Comparison of ENCODE assay signal across 18 mouse cellular contexts in the genomic region with DNA sequence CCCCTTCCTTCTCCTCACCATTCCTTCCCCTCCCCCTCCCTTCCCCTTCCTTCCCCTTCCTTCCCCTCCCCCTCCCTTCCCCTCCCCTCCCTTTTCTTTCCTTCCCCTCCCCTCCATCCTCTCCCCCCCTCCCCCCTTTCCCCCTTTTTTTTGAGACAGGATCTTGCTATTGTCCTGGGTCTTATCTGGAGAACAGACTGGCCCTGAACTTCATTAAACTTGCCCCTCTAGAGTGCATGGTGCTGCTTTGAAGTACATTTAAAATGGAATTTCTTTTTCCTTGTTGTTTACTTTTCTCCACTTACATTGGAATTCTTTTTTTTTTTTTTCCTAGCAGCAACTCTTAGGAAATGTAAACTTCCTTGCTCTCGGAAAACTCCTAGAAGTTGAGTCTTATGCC.
"Had no signal": no experiment of that assay in that cellular context is flagged by ENCODE, and none has a peak within 500 bp of the region (broad histone marks: within the 10 kb centered on the region; RNA-seq: fewer than 3 reads in every experiment).

No protein-coding gene starts in this region.

- H3K4me3 ChIP-seq: lung, embryonic 15.5 days; midbrain, embryonic 10.5 days; midbrain, embryonic 12.5 days; myocyte; neural tube, embryonic 13.5 days; neural tube, embryonic 15.5 days had no signal

- ATAC-seq: midbrain, embryonic 16.5 days had no signal

- H3K27me3 ChIP-seq: lung, embryonic 15.5 days; midbrain, embryonic 12.5 days; neural tube, embryonic 13.5 days; neural tube, embryonic 15.5 days had no signal

- H3K27ac ChIP-seq: lung, embryonic 15.5 days; midbrain, embryonic 10.5 days; midbrain, embryonic 12.5 days; neural tube, embryonic 13.5 days; neural tube, embryonic 15.5 days had no signal

- H3K9ac ChIP-seq: lung, embryonic 15.5 days; midbrain, embryonic 12.5 days; neural tube, embryonic 13.5 days; neural tube, embryonic 15.5 days had no signal

- H3K4me2 ChIP-seq: lung, embryonic 15.5 days; midbrain, embryonic 12.5 days; neural tube, embryonic 13.5 days; neural tube, embryonic 15.5 days had no signal

- H3K9me3 ChIP-seq: lung, embryonic 15.5 days; midbrain, embryonic 10.5 days; midbrain, embryonic 12.5 days; neural tube, embryonic 13.5 days; neural tube, embryonic 15.5 days had no signal

- DNase-seq: lung, adult 2 months; lung, postnatal 4 days; midbrain, embryonic 14.5 days; retina, postnatal 1 day; right cerebral cortex, adult 18-20 months; right cerebral cortex, postnatal 25 days; right cerebral cortex, postnatal 4 days; spleen, adult 18-20 months; thymus, adult 18-20 months; thymus, postnatal 14 days; thymus, postnatal 36 days had no signal
